Mouse (Mus musculus) ZHBTc4 (cell line): ENCODE data around the gene 4930558K02Rik.

Experiments used
- DNase-seq: peaks from one replicate; pipeline ENCODE4 v3.0.0-alpha.2; 2011; ENCODE audit warnings: low read depth, low spot score

Gene 4930558K02Rik

GRCm38 (mm10) chr1:161902692-161903452, 76.6 kb downstream of the 4930558K02Rik start:
- DNase-seq, result no peak

DNA sequence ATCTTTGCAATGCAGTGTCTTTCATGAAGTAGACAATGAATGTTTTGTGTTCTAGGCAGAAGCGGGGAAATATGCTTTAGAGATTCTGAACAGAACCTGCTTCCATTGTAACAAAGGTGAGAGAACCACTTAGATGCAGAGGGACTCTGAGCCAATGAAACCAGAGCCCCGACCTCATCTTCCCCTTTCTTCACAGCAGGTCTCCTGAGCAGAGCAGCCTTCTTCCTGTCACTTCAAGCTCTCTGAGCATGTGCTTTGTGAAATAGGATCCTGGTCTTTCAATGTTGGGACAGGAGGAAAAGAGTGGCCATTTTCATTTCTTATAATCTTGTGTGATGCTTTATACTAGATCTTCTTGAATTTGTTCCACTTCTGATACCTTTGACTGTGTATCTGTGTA, 79.3 kb downstream of the 4930558K02Rik start:
- DNase-seq, result no peak

DNA sequence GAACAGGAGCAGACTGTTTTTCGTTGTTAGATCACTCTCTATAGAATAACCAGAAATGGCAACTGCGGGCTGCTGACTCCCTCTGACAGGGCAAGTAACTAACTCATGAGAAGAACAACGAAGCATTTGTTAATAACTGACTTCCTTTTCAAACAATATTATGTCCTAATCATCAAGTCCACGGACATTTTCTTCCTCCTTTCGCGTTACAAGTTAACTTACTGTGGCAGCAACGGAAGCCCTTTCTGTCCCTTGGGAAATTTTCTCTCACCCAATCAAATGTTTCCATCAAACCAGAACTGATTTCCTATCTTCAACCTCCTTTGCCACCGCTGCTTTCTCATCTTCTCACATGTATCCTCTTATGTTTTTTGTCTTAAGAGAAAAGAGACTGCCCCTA, 82.2 kb downstream of the 4930558K02Rik start:
- DNase-seq, result no peak

GRCm38 (mm10) chr1:161896130-161896529, 83.3 kb downstream of the 4930558K02Rik start:
- no peak for DNase-seq

GRCm38 (mm10) chr1:161895014-161895413, 84.4 kb downstream of the 4930558K02Rik start:
- no peak for DNase-seq

GRCm38 (mm10) chr1:161894553-161894952, 84.9 kb downstream of the 4930558K02Rik start:
- DNase-seq, result no peak

- DNase-seq, result no peak
Measured at GRCm38 (mm10) chr1:161894126-161894525, 85.3 kb downstream of the 4930558K02Rik start.
